Mouse (Mus musculus) lung, postnatal 25 days (tissue): Measurements from ENCODE around the gene Erg28.

ENCODE experiments used
- DNase-seq: peaks from one replicate; pipeline ENCODE4 v3.0.0; 2022; ENCODE audit warnings: low spot score

Erg28 gene

DNA sequence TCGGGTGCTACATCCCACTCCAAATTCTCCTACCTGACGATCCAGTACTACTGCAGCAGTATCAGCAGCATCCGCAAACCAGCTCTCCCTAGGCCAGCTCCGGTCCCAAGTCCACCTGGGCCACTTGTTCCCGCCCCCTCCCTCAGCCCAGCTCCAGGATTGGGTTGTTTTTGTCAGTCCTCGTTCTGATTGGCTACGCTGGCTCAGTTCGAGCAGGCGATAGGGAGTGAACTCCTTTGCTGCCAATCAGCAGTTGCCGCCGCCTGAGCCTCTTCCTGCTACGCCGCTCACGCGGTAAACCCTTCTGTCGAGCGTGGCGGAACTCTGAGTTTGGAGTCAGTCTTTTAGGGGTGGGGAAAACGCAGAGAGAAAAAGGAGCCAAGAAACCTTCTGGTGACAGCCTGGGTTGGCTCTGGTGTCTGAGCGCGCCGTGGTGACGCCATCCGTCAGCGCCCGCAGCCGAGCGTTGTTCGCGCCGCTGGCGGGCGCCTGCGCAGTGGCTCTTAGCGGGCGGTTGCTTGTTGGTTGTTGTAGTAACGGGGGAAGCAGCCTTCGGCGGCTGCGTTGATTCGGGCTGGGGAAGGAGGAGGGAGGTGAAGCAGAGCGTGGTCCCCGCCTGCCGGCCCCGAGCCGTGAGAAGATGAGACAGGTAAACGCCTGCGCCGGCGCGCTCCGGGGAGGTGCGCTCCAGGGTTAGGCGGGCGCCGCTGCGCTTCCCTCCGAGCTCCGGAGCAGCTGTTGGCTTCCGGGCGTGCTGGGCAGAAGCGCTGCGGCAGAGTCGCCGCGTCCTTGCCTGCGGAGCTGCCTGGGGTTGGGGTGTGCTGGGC is at the start of gene Erg28, which contains the start of gene Ttll5:
TSS of gene Erg28 (minus strand) at position 113 of the 827 bp plus-strand sequence.
TSS of gene Ttll5 (plus strand) at position 222 of the 827 bp plus-strand sequence.
- DNase-seq: peak; percentile 94

DNA sequence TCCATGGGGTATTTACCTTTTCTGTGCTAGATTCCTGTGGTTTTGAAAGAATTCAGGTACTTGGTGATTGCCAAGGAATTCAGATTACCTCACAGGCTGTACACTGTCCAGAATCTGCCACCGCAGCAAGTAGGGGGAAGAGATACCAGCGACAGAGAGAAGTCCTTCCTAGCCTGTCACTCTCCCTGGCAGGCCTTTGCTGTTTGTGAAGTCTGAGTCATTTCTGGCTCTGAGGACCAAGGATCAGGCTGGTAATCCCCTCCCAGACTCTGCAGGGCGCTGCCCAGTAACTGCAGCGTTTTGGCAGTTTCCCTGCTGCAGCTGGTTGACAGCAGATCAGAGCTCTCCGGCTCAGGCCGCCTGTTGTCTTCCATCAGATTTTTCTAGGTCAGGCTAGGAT is 45.1 kb upstream of the Erg28 start:
- peak; percentile 65 for DNase-seq

- DNase-seq: no peak
Observed at GRCm38 (mm10) chr12:85867125-85867524, 42.8 kb upstream of the Erg28 start.

- DNase-seq: no peak
Observed at GRCm38 (mm10) chr12:85866624-85867023, 42.3 kb upstream of the Erg28 start.

- DNase-seq: peak; percentile 25
Observed at GRCm38 (mm10) chr12:85865526-85865925, 41.2 kb upstream of the Erg28 start.

- peak; percentile 4 for DNase-seq
Observed at GRCm38 (mm10) chr12:85862514-85862913, 38.2 kb upstream of the Erg28 start.

DNA sequence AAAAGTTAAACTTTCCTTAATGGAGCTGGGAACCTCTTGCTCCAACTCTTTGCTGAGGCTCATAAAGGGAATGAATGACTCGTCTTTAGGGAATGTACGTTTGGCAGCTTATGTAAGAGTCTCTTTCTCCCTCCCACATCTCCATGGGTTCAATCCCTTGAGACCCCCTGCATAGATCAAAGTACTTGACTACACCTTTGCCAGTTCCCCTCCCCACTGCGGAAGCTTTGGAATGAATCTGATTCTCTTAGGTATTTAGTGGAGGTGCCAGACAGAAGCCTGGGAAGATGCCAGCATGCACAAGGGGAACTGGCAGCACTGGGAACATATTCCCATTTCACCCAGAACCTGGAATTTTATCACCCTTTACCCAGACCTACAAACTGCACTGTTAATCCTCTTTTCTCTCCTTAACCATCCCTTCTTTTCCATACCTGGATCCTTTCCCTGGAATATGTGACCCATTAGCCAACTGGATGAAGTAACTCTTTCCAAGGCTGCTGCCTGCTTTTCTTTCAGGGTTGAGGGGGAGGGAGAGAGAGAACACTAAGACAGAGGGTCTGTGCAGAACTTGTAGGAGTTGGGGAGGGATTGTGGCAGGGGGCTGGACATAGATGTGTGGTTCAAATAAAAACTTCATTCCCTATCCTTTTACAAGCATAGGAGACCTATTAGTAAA is 35.3 kb upstream of the Erg28 start:
- DNase-seq: peak; percentile 5

DNA sequence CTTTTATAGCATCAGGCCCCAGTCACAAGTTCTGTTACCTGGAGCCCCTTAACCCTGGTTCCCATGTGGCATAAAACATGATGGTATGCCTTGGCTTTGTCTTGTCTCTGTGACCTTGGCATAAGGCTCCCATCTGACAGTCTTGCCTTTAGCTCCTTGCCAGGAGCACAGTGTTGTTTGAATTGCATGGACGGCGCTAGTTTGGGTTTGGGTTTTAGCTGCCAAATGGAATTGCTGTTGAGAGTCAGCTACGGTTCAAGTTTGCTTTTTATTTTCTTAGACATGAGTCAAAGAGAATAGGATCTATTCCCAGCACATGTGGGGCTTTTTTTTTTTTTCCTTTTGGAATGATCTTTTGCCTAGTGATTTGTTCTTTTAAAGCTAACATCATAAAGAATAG is 34.8 kb upstream of the Erg28 start:
- DNase-seq: peak; percentile 13

- no peak for DNase-seq
Observed at GRCm38 (mm10) chr12:85857300-85857699, 33.0 kb upstream of the Erg28 start.

GRCm38 (mm10) chr12:85854271-85854670 is 29.9 kb upstream of the Erg28 start:
- peak; percentile 48 for DNase-seq

- DNase-seq: no peak
Observed at GRCm38 (mm10) chr12:85853836-85854235, 29.5 kb upstream of the Erg28 start.

- no peak for DNase-seq
Observed at GRCm38 (mm10) chr12:85850661-85851060, 26.3 kb upstream of the Erg28 start.

GRCm38 (mm10) chr12:85848164-85848958 is 24.0 kb upstream of the Erg28 start:
- peak; percentile 53 for DNase-seq

DNA sequence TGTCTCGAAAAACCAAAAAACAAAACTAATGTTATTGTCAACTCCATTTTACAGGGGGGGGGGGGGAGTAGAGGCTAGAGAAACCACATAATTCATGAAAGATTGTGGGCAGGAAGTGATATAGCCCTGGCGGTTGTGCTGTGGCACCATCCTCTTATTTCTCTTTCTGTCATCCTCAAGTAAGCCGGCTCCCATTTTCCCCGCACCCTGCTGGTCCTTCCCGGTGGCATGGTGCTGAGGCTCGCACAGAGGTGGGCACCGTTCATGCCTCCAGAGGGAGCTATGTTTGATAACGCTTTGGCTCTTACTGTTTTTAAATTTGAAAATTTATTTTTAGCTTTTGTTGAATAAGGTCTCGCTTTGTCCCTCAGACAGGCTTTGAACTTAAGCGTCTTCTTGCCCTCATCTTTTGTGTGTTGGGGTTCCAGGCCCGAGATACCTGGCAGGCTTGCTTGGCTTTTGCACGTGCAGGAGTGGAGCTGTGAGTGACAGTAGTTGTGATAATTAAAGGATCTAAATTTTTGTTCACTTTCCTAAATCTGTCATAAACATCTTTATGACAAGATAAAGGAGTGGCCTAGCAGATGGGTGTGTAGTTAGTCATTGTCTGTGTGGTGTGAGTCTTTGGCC is 15.1 kb upstream of the Erg28 start:
- no peak for DNase-seq

DNA sequence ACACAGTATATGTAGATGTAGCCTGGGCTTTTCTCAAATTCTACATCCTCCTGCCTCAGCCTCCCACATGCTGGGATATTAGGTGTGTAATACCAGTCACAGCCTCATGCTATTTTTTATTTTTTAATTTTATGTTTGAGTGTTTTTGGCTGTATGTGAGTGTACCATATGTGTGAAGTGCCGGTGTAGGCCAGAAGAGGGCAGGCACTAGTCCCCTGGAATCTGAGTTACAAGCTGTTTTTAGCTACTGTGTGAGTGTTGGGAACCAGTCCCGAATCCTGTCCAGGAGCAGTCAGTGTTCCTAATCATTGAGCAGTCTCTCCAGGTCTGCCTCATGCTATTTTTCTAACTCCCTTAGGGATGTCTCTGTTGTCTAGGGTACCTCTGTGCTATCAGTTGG is 13.4 kb upstream of the Erg28 start:
- DNase-seq: no peak

DNA sequence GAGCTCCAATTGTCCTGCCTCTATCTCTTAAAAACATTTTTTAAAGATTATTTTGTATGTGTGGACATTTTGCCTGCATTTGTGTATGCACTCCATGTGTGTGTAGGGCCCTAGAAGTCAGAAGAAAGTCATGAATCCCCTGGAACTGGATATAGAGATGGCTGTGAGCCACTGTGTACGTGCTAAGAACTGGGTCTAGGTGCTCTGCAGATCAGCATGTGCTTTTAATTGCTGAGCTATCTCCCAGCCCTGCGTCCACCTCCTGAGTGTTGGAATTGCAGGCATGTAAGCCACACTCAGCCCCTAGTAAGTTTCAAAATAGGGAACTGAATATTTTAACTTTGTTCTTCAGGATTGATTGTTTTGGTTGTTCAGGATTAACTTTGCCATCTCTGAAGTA is 10.2 kb upstream of the Erg28 start:
- DNase-seq: no peak

GRCm38 (mm10) chr12:85830691-85831090 is 6.3 kb upstream of the Erg28 start:
- no peak for DNase-seq

GRCm38 (mm10) chr12:85829866-85830265 is 5.5 kb upstream of the Erg28 start:
- no peak for DNase-seq

GRCm38 (mm10) chr12:85828856-85829255 is 4.5 kb upstream of the Erg28 start:
- DNase-seq: no peak

GRCm38 (mm10) chr12:85825822-85826221 is 1.5 kb upstream of the Erg28 start:
- no peak for DNase-seq

GRCm38 (mm10) chr12:85825361-85825760 is 1.0 kb upstream of the Erg28 start:
- DNase-seq: no peak

GRCm38 (mm10) chr12:85822051-85822450 is 2.3 kb downstream of the Erg28 start:
- no peak for DNase-seq
